Mouse (Mus musculus): Measurements from ENCODE around the gene Nfyc. TPM values are rescaled to one million over a fixed set of nuclear protein-coding genes. Genes with fewer than 3 reads are reported as not detected.
A peak's percentile ranks its signal among the peaks of the same experiment; 100 is the strongest.

Nfyc gene
- polyA plus RNA-seq, 1 experiment from 2014 or later = 101 TPM

DNA sequence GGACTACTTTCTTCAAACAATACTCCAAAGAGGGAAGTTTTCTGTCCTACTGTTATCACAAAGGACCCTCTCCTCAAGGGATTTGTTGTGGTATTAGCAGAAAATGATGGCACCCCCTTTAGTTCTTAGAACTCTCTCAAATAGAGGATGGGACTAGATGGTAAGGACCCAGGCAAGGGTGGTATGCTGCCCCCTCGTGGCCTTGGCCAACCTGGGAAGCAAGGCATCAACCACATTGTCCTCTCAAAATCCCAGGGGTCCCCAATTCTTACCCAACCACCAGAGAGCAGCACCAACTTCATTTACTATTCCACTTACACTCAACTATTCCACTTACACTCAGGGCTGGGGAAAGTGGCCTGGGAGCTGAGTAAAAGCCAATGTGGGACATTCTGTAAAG, 76.1 kb downstream of the Nfyc start:
- Histone ChIP-seq H3K27ac (ENCODE audit: low read depth) (no peak overlapping the region), H3K4me2 (ENCODE audit: low read length) (no peak overlapping the region), H3K4me3 (ENCODE audit: low read depth, low read length) (no peak overlapping the region), H3K36me3 (ENCODE audit: control insufficient read depth, insufficient read depth, low read length) (peaks cover 33% of the 10 kb centered on the region), H3K9ac (ENCODE audit: low read length) (no peak overlapping the region), H3K4me1 (replicated peaks; ENCODE audit: control insufficient read depth, insufficient read depth, low read length) (no peaks in the 10 kb centered on the region), H3K27me3 (replicated peaks; ENCODE audit: control insufficient read depth, insufficient read depth, low read length) (peaks cover 10% of the 10 kb centered on the region), H3K9me3 (ENCODE audit: control insufficient read depth, low read length) (no peaks in the 10 kb centered on the region)
- DNase-seq (ENCODE audit: low spot score) (peak; percentile 84), ATAC-seq (replicated peaks; ENCODE audit: low FRiP score, low TSS enrichment, low read depth) (peak; percentile 52; the same call in 1 of the 2 replicates)
- 0% methylated on average over 1 of the region's 1 CpGs for WGBS

DNA sequence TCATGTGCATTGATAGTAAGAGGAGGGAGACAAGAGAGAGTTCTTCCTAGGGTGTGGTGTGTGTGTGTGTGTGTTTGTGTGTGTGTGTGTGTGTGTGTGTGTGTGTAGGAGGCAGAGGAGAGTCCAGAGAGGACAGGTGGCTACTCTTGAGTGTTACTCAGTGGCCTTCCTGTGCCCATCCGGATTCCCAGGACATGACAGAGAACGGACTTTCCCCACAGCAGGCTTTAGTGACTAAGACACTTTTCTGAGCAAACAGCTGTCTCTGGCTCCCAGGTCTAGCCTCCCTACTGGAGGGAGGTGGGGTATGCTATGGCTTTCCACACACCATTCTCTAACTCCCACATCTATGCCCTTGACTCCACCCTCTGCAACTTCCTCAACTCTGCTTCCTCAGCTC, 81.8 kb downstream of the Nfyc start:
- Histone ChIP-seq H3K4me2 (ENCODE audit: low read length) (no peak overlapping the region), H3K9me3 (ENCODE audit: control insufficient read depth, low read length) (no peaks in the 10 kb centered on the region), H3K27me3 (replicated peaks; ENCODE audit: control insufficient read depth, insufficient read depth, low read length) (peaks cover 55% of the 10 kb centered on the region), H3K27ac (ENCODE audit: low read depth) (no peak overlapping the region), H3K4me1 (replicated peaks; ENCODE audit: control insufficient read depth, insufficient read depth, low read length) (no peaks in the 10 kb centered on the region), H3K36me3 (ENCODE audit: control insufficient read depth, insufficient read depth, low read length) (no peaks in the 10 kb centered on the region), H3K9ac (ENCODE audit: low read length) (no peak overlapping the region), H3K4me3 (ENCODE audit: low read depth, low read length) (no peak overlapping the region)
- 48% methylated on average over 2 of the region's 2 CpGs for WGBS
- no peak for DNase-seq (ENCODE audit: low spot score)
- ATAC-seq (replicated peaks; ENCODE audit: low FRiP score, low TSS enrichment, low read depth) = no peak

DNA sequence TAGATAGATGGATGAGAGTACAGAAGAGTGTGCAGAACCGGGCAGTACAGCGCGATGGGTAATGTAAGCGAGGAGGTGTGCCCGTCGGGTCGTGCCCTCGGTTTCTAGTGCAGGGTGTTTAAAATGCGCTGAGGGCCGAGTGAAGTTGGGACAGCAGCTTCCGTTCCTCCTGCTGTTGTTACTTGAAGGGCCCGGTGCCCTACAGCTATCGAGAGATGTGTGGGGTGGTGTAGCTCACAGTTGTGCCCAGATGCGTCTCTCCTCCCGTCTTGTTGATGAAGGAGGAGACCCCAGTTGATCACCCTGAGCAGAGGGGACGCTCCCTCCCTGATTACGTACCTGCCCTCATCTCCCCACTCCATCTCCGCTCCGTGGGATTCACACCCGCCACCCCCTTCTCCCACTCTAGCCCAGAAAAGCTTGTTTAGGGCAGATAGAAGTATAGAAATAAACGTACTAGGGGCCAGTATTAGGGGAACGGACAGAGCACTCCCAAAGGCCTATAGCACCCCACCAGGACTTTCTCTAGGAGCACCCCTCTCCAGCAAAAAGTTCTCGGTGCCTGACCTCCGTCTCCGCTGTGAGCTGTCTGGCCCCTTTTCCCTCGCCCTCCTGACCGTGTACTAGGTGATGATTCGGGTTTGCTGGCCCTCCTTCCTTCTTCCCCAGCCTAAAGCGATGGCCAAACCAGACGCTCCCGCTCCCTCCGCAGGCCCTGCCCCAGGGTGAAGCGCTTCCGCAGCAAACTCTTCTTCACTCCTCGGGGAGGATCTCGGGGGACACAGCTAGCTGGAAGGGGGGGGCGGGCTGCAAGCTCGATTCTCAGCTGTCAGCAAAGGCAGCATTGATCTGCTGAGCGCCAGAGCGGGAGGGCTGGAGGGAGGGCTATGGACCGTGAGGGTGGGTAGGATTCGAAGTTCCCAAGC, 83.2 kb downstream of the Nfyc start, which contains the start of gene Kcnq4:
TSS of gene Kcnq4 (minus strand) at position 672 of the 926 bp plus-strand sequence.
- DNase-seq (ENCODE audit: low spot score) = peak; percentile 61
- no peak for ATAC-seq (replicated peaks; ENCODE audit: low FRiP score, low TSS enrichment, low read depth)
- H3K4me1 ChIP-seq (replicated peaks; ENCODE audit: control insufficient read depth, insufficient read depth, low read length) = no peaks in the 10 kb centered on the region
- peak within 1 kb of the TSS; percentile 99 for H3K4me2 ChIP-seq (ENCODE audit: low read length)
- no peaks in the 10 kb centered on the region for H3K9me3 ChIP-seq (ENCODE audit: control insufficient read depth, low read length)
- H3K4me3 ChIP-seq (ENCODE audit: low read depth, low read length) = peak within 1 kb of the TSS; percentile 60
- no peaks in the 10 kb centered on the region for H3K36me3 ChIP-seq (ENCODE audit: control insufficient read depth, insufficient read depth, low read length)
- no peak within 1 kb of the TSS for H3K27ac ChIP-seq (ENCODE audit: low read depth)
- H3K9ac ChIP-seq (ENCODE audit: low read length) = peak within 1 kb of the TSS; percentile 40
- H3K27me3 ChIP-seq (replicated peaks; ENCODE audit: control insufficient read depth, insufficient read depth, low read length) = peaks cover 55% of the 10 kb centered on the region
- WGBS = 2% methylated on average over 42 of the region's 42 CpGs

DNA sequence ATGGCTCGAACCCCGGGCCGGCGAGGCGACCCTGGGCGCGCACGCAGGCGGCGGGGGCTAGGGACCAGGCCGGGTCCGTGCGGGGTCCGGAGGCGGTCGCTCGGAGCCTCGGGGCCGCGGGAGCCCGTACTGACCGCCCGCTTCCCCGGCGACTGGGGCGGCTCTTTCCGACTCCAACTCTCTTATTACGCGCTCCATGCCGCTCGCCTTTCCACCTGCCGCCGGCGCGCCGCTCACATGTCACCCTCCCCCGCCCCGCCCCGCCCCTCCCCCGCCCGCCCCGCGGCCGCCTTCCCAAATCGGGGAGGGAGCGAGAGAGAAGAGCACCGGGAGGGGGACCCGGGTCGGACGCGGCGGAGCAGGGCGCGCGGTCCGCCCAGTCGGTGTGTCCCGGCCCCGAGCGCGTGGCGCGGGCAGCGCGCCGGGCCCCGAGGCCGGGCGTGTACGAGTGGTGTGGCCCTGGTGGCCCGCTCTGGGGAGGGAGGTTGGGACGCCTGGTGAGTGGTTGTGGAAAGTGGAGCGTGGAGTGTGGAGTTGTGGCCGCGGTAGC, 84.1 kb downstream of the Nfyc start:
- H3K27ac ChIP-seq (ENCODE audit: low read depth) = no peak overlapping the region
- H3K4me2 ChIP-seq (ENCODE audit: low read length) = peak overlapping the region; percentile 99
- DNase-seq (ENCODE audit: low spot score) = peak; percentile 69
- no peaks in the 10 kb centered on the region for H3K36me3 ChIP-seq (ENCODE audit: control insufficient read depth, insufficient read depth, low read length)
- no peaks in the 10 kb centered on the region for H3K9me3 ChIP-seq (ENCODE audit: control insufficient read depth, low read length)
- under 1% methylated on average over 44 of the region's 75 CpGs for WGBS
- peak overlapping the region; percentile 40 for H3K9ac ChIP-seq (ENCODE audit: low read length)
- ATAC-seq (replicated peaks; ENCODE audit: low FRiP score, low TSS enrichment, low read depth) = peak; percentile 57
- no peaks in the 10 kb centered on the region for H3K4me1 ChIP-seq (replicated peaks; ENCODE audit: control insufficient read depth, insufficient read depth, low read length)
- H3K27me3 ChIP-seq (replicated peaks; ENCODE audit: control insufficient read depth, insufficient read depth, low read length) = peaks cover 55% of the 10 kb centered on the region
- H3K4me3 ChIP-seq (ENCODE audit: low read depth, low read length) = peak overlapping the region; percentile 60

GRCm38 (mm10) chr4:120746552-120747150, 84.7 kb downstream of the Nfyc start:
- Histone ChIP-seq H3K9ac (ENCODE audit: low read length) (peak overlapping the region; percentile 40), H3K27ac (ENCODE audit: low read depth) (no peak overlapping the region), H3K36me3 (ENCODE audit: control insufficient read depth, insufficient read depth, low read length) (no peaks in the 10 kb centered on the region), H3K4me1 (replicated peaks; ENCODE audit: control insufficient read depth, insufficient read depth, low read length) (0 out of 2 replicates have a peak, but pooled peaks cover 2% of the 10 kb centered on the region), H3K9me3 (ENCODE audit: control insufficient read depth, low read length) (no peaks in the 10 kb centered on the region), H3K4me2 (ENCODE audit: low read length) (peak overlapping the region; percentile 99), H3K27me3 (replicated peaks; ENCODE audit: control insufficient read depth, insufficient read depth, low read length) (peaks cover 54% of the 10 kb centered on the region), H3K4me3 (ENCODE audit: low read depth, low read length) (peak overlapping the region; percentile 60)
- 6% methylated on average over 45 of the region's 53 CpGs for WGBS
- DNase-seq (ENCODE audit: low spot score) = peak; percentile 69
- peak; percentile 65 for ATAC-seq (replicated peaks; ENCODE audit: low FRiP score, low TSS enrichment, low read depth)

- DNase-seq (ENCODE audit: low spot score) = peak; percentile 59
- ATAC-seq (replicated peaks; ENCODE audit: low FRiP score, low TSS enrichment, low read depth) = no peak
- no peak overlapping the region for H3K4me3 ChIP-seq (ENCODE audit: low read depth, low read length)
- WGBS = 40% methylated on average over 10 of the region's 10 CpGs
- peaks cover 49% of the 10 kb centered on the region for H3K27me3 ChIP-seq (replicated peaks; ENCODE audit: control insufficient read depth, insufficient read depth, low read length)
- no peaks in the 10 kb centered on the region for H3K36me3 ChIP-seq (ENCODE audit: control insufficient read depth, insufficient read depth, low read length)
- H3K27ac ChIP-seq (ENCODE audit: low read depth) = no peak overlapping the region
- H3K4me1 ChIP-seq (replicated peaks; ENCODE audit: control insufficient read depth, insufficient read depth, low read length) = 0 out of 2 replicates have a peak, but pooled peaks cover 2% of the 10 kb centered on the region
- H3K4me2 ChIP-seq (ENCODE audit: low read length) = peak overlapping the region; percentile 99; the same call in 1 of the 2 replicates
- H3K9ac ChIP-seq (ENCODE audit: low read length) = no peak overlapping the region
- no peaks in the 10 kb centered on the region for H3K9me3 ChIP-seq (ENCODE audit: control insufficient read depth, low read length)
Observed at GRCm38 (mm10) chr4:120745731-120746551, 85.4 kb downstream of the Nfyc start.

GRCm38 (mm10) chr4:120743636-120744035, 87.7 kb downstream of the Nfyc start:
- Histone ChIP-seq H3K27ac (ENCODE audit: low read depth) (no peak overlapping the region), H3K4me2 (ENCODE audit: low read length) (no peak overlapping the region), H3K36me3 (ENCODE audit: control insufficient read depth, insufficient read depth, low read length) (no peaks in the 10 kb centered on the region), H3K4me3 (ENCODE audit: low read depth, low read length) (no peak overlapping the region), H3K4me1 (replicated peaks; ENCODE audit: control insufficient read depth, insufficient read depth, low read length) (0 out of 2 replicates have a peak, but pooled peaks cover 2% of the 10 kb centered on the region), H3K9ac (ENCODE audit: low read length) (no peak overlapping the region), H3K9me3 (ENCODE audit: control insufficient read depth, low read length) (no peaks in the 10 kb centered on the region), H3K27me3 (replicated peaks; ENCODE audit: control insufficient read depth, insufficient read depth, low read length) (peaks cover 28% of the 10 kb centered on the region)
- 53% methylated on average over 3 of the region's 3 CpGs for WGBS
- DNase-seq (ENCODE audit: low spot score) (no peak), ATAC-seq (replicated peaks; ENCODE audit: low FRiP score, low TSS enrichment, low read depth) (no peak)

- Histone ChIP-seq H3K36me3 (ENCODE audit: control insufficient read depth, insufficient read depth, low read length) (no peaks in the 10 kb centered on the region), H3K27ac (ENCODE audit: low read depth) (no peak overlapping the region), H3K4me3 (ENCODE audit: low read depth, low read length) (no peak overlapping the region), H3K27me3 (replicated peaks; ENCODE audit: control insufficient read depth, insufficient read depth, low read length) (peaks cover 5% of the 10 kb centered on the region), H3K4me1 (replicated peaks; ENCODE audit: control insufficient read depth, insufficient read depth, low read length) (0 out of 2 replicates have a peak, but pooled peaks cover 2% of the 10 kb centered on the region), H3K9ac (ENCODE audit: low read length) (no peak overlapping the region), H3K9me3 (ENCODE audit: control insufficient read depth, low read length) (no peaks in the 10 kb centered on the region), H3K4me2 (ENCODE audit: low read length) (no peak overlapping the region)
- DNase-seq (ENCODE audit: low spot score) (no peak), ATAC-seq (replicated peaks; ENCODE audit: low FRiP score, low TSS enrichment, low read depth) (no peak)
- 59% methylated on average over 6 of the region's 6 CpGs for WGBS
Observed at GRCm38 (mm10) chr4:120741303-120741702, 90.1 kb downstream of the Nfyc start.

All from intestine, embryonic 14.5 days (tissue).